Mouse (Mus musculus) splenic B cell, adult 2 months (primary cell): ENCODE measurements around the gene Zfp385c.

ENCODE experiments used
- DNase-seq: peaks from one replicate; pipeline ENCODE4 v3.0.0-alpha.2; 2011; ENCODE audit warnings: low read depth, low spot score
- H3K27me3 ChIP-seq: 2 replicates; pipeline ENCODE4 v1.6.1; 2012; ENCODE audit warnings: mild to moderate bottlenecking, low read length, moderate library complexity, mixed read lengths; ENCODE audit not compliant: control insufficient read depth, poor library complexity, insufficient read depth, severe bottlenecking
- H3K36me3 ChIP-seq: 2 replicates; pipeline ENCODE4 v1.6.1; 2012; ENCODE audit warnings: mild to moderate bottlenecking, low read length, moderate library complexity, mixed read lengths; ENCODE audit not compliant: control insufficient read depth, poor library complexity, insufficient read depth, severe bottlenecking

Zfp385c gene

GRCm38 (mm10) chr11:100646265-100646664 lies 46.0 kb downstream of the Zfp385c start:
- H3K27me3 ChIP-seq, result no peaks in the 10 kb centered on the region
- no peaks in the 10 kb centered on the region for H3K36me3 ChIP-seq
- DNase-seq, result peak; percentile 71

GRCm38 (mm10) chr11:100643612-100644575 lies 48.4 kb downstream of the Zfp385c start:
- Histone ChIP-seq H3K36me3 (no peaks in the 10 kb centered on the region), H3K27me3 (peaks cover 2% of the 10 kb centered on the region; the same call in 1 of the 2 replicates)
- no peak for DNase-seq

GRCm38 (mm10) chr11:100640159-100640906 lies 51.9 kb downstream of the Zfp385c start:
- peak; percentile 59 for DNase-seq
- Histone ChIP-seq H3K36me3 (no peaks in the 10 kb centered on the region), H3K27me3 (peaks cover 2% of the 10 kb centered on the region; the same call in 1 of the 2 replicates)

- Histone ChIP-seq H3K36me3 (no peaks in the 10 kb centered on the region), H3K27me3 (no peaks in the 10 kb centered on the region)
- DNase-seq, result no peak
Observed at GRCm38 (mm10) chr11:100634530-100634929, 57.7 kb downstream of the Zfp385c start.

GRCm38 (mm10) chr11:100628862-100629352 lies 63.3 kb downstream of the Zfp385c start:
- no peak for DNase-seq
- H3K36me3 ChIP-seq, result peaks cover 2% of the 10 kb centered on the region; the same call in 1 of the 2 replicates
- H3K27me3 ChIP-seq, result no peaks in the 10 kb centered on the region

- Histone ChIP-seq H3K27me3 (no peaks in the 10 kb centered on the region), H3K36me3 (peaks cover 2% of the 10 kb centered on the region; the same call in 1 of the 2 replicates)
- no peak for DNase-seq
Observed at GRCm38 (mm10) chr11:100628056-100628455, 64.2 kb downstream of the Zfp385c start.

GRCm38 (mm10) chr11:100626701-100627195 lies 65.5 kb downstream of the Zfp385c start:
- no peaks in the 10 kb centered on the region for H3K27me3 ChIP-seq
- H3K36me3 ChIP-seq, result peaks cover 2% of the 10 kb centered on the region; the same call in 1 of the 2 replicates
- DNase-seq, result peak; percentile 90

GRCm38 (mm10) chr11:100625754-100626700 lies 66.2 kb downstream of the Zfp385c start:
- Histone ChIP-seq H3K36me3 (peaks cover 2% of the 10 kb centered on the region; the same call in 1 of the 2 replicates), H3K27me3 (no peaks in the 10 kb centered on the region)
- DNase-seq, result no peak

GRCm38 (mm10) chr11:100623867-100624266 lies 68.4 kb downstream of the Zfp385c start:
- DNase-seq, result peak; percentile 25
- Histone ChIP-seq H3K36me3 (peaks cover 2% of the 10 kb centered on the region; the same call in 1 of the 2 replicates), H3K27me3 (no peaks in the 10 kb centered on the region)

- DNase-seq, result peak; percentile 95
- Histone ChIP-seq H3K36me3 (peaks cover 2% of the 10 kb centered on the region; the same call in 1 of the 2 replicates), H3K27me3 (no peaks in the 10 kb centered on the region)
Observed at GRCm38 (mm10) chr11:100622714-100623113, 69.5 kb downstream of the Zfp385c start.

GRCm38 (mm10) chr11:100619982-100620381 lies 72.3 kb downstream of the Zfp385c start, which contains the start of gene Dnajc7:
TSS of gene Dnajc7 (minus strand) at chr11:100620168.
- peaks cover 2% of the 10 kb centered on the region; the same call in 1 of the 2 replicates for H3K36me3 ChIP-seq
- peak; percentile 53 for DNase-seq

GRCm38 (mm10) chr11:100619485-100619975 lies 72.7 kb downstream of the Zfp385c start:
- Histone ChIP-seq H3K27me3 (no peaks in the 10 kb centered on the region), H3K36me3 (no peaks in the 10 kb centered on the region; the same call in 1 of the 2 replicates)
- peak; percentile 94 for DNase-seq

More at GRCm38 (mm10) chr11:100619982-100620381, 72.3 kb downstream of the Zfp385c start, which contains the start of gene Dnajc7:
- no peaks in the 10 kb centered on the region for H3K27me3 ChIP-seq

- no peaks in the 10 kb centered on the region; the same call in 1 of the 2 replicates for H3K36me3 ChIP-seq
- peak; percentile 77 for DNase-seq
Observed at GRCm38 (mm10) chr11:100618761-100619484, 73.3 kb downstream of the Zfp385c start, which contains the start of gene Nkiras2. TSS of gene Nkiras2 (plus strand) at chr11:100619244.

More at GRCm38 (mm10) chr11:100618761-100619484, 73.3 kb downstream of the Zfp385c start, which contains the start of gene Nkiras2:
- H3K27me3 ChIP-seq, result no peaks in the 10 kb centered on the region
